Mouse (Mus musculus): Measurements from ENCODE around the gene Ubxn10. TPM values are rescaled to one million over a fixed set of nuclear protein-coding genes. Genes with fewer than 3 reads are reported as not detected.

Gene Ubxn10
- total and polyA plus RNA-seq, 2 experiments from 2014 or later: 3.5 to 9.6 TPM

DNA sequence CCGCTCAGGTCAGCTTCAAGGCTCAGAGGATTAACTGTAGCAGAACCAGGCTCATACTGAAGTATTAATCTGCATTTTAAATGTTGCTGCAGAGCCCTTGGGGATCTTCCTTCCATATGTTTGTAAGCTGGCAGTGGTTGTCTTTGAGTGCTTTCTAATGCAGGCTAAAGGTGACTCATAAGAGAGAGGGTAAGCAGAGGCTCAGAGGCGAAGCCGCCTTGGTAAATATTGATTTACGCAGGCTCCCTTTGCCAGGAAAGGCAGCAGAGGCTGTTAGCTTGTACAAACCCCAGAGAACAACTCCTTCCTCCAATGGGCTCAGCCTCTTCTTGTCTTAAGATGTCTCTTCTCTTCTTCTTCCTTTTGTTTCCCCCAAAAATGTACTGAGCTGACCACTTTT, 64.8 kb downstream of the Ubxn10 start:
- no peak for TF ChIP-seq CTCF (IDR thresholded peaks at IDR 0.05)
- Histone ChIP-seq H3K9ac (replicated peaks; ENCODE audit: low read length, poor library complexity, severe bottlenecking) (no peak overlapping the region), H3K9me3 (ENCODE audit: low read length) (no peaks in the 10 kb centered on the region), H3K27ac (ENCODE audit: low read depth, low read length) (no peak overlapping the region), H3K27me3 (ENCODE audit: insufficient read depth, low read length) (no peaks in the 10 kb centered on the region), H3K4me2 (ENCODE audit: low read depth, low read length, poor library complexity, severe bottlenecking) (no peak overlapping the region), H3K4me3 (ENCODE audit: low read depth, low read length) (no peak overlapping the region), H3K4me1 (ENCODE audit: insufficient read depth, low read length) (0 out of 2 replicates have a peak, but pooled peaks cover 2% of the 10 kb centered on the region), H3K36me3 (ENCODE audit: insufficient read depth, low read length) (no peaks in the 10 kb centered on the region)
- no peak for ATAC-seq (ENCODE audit: low FRiP score)
- 36% methylated on average over 4 of the region's 4 CpGs for WGBS
- DNase-seq (ENCODE audit: low spot score): no peak

DNA sequence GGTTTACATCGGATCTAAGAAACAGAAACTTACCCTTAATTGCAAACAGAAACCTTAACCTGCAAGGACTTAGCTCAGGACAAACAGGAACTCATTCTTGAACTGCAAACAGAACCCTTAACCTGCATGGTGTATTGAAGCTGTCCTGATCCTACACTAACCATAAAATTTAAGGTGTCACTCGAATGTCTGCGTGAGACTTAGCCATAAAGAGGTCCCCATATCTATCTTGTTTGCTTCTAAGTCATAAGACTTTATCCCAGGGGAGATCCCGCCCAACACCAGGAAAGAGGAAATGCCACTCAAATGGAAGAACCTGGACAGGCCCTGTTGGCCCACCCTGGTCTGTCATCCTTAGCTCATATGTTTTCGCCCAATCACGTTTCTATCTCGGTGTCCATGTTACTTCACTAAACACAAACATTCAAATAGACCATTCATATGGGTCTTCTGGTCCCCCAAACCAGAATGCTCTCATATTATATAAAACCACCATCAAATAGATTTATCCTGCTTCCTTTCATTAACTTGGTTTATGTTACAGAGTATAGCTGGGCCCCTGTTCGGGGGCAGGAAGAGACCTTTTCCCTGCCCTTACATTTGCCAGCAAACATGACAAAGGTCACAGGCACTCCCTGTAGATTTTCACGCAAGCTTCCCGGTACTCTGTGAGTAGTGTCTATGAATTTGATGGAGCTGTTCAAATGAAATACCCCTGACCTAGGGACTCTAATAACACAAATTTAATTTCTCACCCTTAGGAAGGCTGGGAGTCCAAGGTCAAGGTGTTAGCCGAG, 66.7 kb downstream of the Ubxn10 start:
- no peaks in the 10 kb centered on the region for H3K4me1 ChIP-seq (ENCODE audit: insufficient read depth, low read length)
- no peak overlapping the region for H3K4me2 ChIP-seq (ENCODE audit: low read depth, low read length, poor library complexity, severe bottlenecking)
- no peak overlapping the region for H3K9ac ChIP-seq (replicated peaks; ENCODE audit: low read length, poor library complexity, severe bottlenecking)
- TF ChIP-seq CTCF (IDR thresholded peaks at IDR 0.05): no peak
- no peaks in the 10 kb centered on the region for H3K36me3 ChIP-seq (ENCODE audit: insufficient read depth, low read length)
- no peaks in the 10 kb centered on the region for H3K9me3 ChIP-seq (ENCODE audit: low read length)
- ATAC-seq (ENCODE audit: low FRiP score) (no peak), DNase-seq (ENCODE audit: low spot score) (no peak)
- H3K27me3 ChIP-seq (ENCODE audit: insufficient read depth, low read length): no peaks in the 10 kb centered on the region
- whole genome bisulfite sequencing: 85% methylated on average over 11 of the region's 11 CpGs
- H3K27ac ChIP-seq (ENCODE audit: low read depth, low read length): no peak overlapping the region
- no peak overlapping the region for H3K4me3 ChIP-seq (ENCODE audit: low read depth, low read length)

DNA sequence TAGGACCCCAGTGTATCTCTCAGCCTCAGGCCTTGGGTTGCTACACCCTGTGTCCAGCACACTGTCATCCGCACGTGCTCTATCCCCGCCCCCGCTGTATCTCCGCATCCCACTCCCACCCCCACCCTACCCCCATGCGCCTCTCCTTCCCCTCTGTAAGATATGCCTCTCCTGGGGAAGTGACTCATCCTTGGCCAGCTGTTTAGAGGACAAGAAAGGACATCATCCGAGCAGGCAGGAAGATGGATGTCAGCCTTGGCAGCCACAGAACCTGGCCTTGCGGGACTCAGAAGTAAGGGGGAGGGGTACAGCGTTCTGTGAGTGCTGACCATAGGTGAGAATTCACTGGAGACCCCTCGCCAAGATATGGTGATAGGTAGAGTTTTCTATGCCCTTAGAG, 70.4 kb downstream of the Ubxn10 start:
- no peak for ATAC-seq (ENCODE audit: low FRiP score)
- no peak overlapping the region for H3K9ac ChIP-seq (replicated peaks; ENCODE audit: low read length, poor library complexity, severe bottlenecking)

DNA sequence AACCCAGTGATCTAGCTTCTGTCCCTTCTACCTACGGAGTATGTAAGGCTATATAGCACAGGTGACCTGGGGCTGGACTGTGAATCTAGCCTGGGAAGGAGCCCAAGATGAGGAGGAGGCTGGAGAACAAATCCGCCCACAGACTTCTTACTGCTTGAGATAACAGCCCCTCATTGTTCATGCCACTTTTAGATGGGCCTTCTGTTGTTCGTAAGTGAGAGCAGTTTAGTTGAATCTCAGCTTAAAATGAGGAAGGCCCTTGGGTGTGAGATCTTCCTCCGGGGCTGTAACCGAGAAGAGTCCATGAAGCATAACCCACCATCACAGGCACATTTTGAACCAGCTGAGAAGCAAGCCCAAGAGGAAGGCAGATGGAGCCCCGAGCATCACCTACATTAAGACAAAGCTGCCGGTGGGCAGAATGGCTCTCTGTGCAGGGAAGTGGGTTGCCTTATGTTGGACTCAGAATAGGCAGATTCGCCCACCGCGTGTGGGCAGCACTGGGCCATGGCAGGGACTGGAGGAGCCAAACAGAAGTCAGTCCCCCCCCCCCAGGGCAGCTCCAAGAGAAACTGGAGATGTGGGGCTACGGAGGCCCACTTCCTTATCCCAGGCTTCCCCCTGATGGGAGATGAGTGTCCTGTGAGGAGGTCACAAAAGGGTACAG, 76.9 kb downstream of the Ubxn10 start:
- TF ChIP-seq CTCF (IDR thresholded peaks at IDR 0.05): no peak
- Histone ChIP-seq H3K9me3 (ENCODE audit: low read length) (no peaks in the 10 kb centered on the region), H3K27ac (ENCODE audit: low read depth, low read length) (no peak overlapping the region), H3K4me2 (ENCODE audit: low read depth, low read length, poor library complexity, severe bottlenecking) (no peak overlapping the region), H3K27me3 (ENCODE audit: insufficient read depth, low read length) (no peaks in the 10 kb centered on the region), H3K9ac (replicated peaks; ENCODE audit: low read length, poor library complexity, severe bottlenecking) (no peak overlapping the region), H3K36me3 (ENCODE audit: insufficient read depth, low read length) (no peaks in the 10 kb centered on the region), H3K4me1 (ENCODE audit: insufficient read depth, low read length) (no peaks in the 10 kb centered on the region), H3K4me3 (ENCODE audit: low read depth, low read length) (no peak overlapping the region)
- WGBS: 84% methylated on average over 11 of the region's 11 CpGs
- ATAC-seq (ENCODE audit: low FRiP score) (no peak), DNase-seq (ENCODE audit: low spot score) (no peak)

More for the DNA sequence above, 70.4 kb downstream of the Ubxn10 start:
- TF ChIP-seq CTCF (IDR thresholded peaks at IDR 0.05): no peak
- H3K4me1 ChIP-seq (ENCODE audit: insufficient read depth, low read length): no peaks in the 10 kb centered on the region
- DNase-seq (ENCODE audit: low spot score): no peak
- no peaks in the 10 kb centered on the region for H3K9me3 ChIP-seq (ENCODE audit: low read length)
- H3K4me3 ChIP-seq (ENCODE audit: low read depth, low read length): no peak overlapping the region
- no peaks in the 10 kb centered on the region for H3K36me3 ChIP-seq (ENCODE audit: insufficient read depth, low read length)
- H3K27ac ChIP-seq (ENCODE audit: low read depth, low read length): no peak overlapping the region
- H3K4me2 ChIP-seq (ENCODE audit: low read depth, low read length, poor library complexity, severe bottlenecking): no peak overlapping the region
- H3K27me3 ChIP-seq (ENCODE audit: insufficient read depth, low read length): no peaks in the 10 kb centered on the region
- WGBS: 80% methylated on average over 10 of the region's 10 CpGs

Other genes with a start within 250 kb of the Ubxn10 start
- gene Vwa5b1, start 101.3 kb downstream of the Ubxn10 start, total RNA-seq (2014; rRNA removed): 8.8 and 16.9 TPM in 2 replicates
- gene Vwa5b1, start 101.3 kb downstream of the Ubxn10 start, polyA plus RNA-seq (2015; fragmentation: Nextera tagmentation; extraction: Ambion mirVana): 2.1 and 3.1 TPM in 2 replicates
- gene Pla2g2c, start 12.4 kb downstream of the Ubxn10 start, total RNA-seq (2014; rRNA removed): 0.44 TPM in 1 of 2 replicates, not detected in the other
- 0.54 and 0.57 TPM in 2 replicates for gene Pla2g2c, start 12.4 kb downstream of the Ubxn10 start, polyA plus RNA-seq (2015; fragmentation: Nextera tagmentation; extraction: Ambion mirVana)
- gene Pla2g2f, start 20.5 kb upstream of the Ubxn10 start, total RNA-seq (2014; rRNA removed): 0.33 and 1.9 TPM in 2 replicates
- 0.06 TPM in 1 of 2 replicates, not detected in the other for gene Pla2g2f, start 20.5 kb upstream of the Ubxn10 start, polyA plus RNA-seq (2015; fragmentation: Nextera tagmentation; extraction: Ambion mirVana)
- gene Pla2g2d, start 38.6 kb upstream of the Ubxn10 start, total RNA-seq (2014; rRNA removed): 0.47 TPM in 1 of 2 replicates, not detected in the other
- 0.38 and 0.52 TPM in 2 replicates for gene Pla2g2d, start 38.6 kb upstream of the Ubxn10 start, polyA plus RNA-seq (2015; fragmentation: Nextera tagmentation; extraction: Ambion mirVana)
- 0.76 and 2.5 TPM in 2 replicates for gene Pla2g5, start 126.3 kb upstream of the Ubxn10 start, total RNA-seq (2014; rRNA removed)
- 0.64 and 0.81 TPM in 2 replicates for gene Pla2g5, start 126.3 kb upstream of the Ubxn10 start, polyA plus RNA-seq (2015; fragmentation: Nextera tagmentation; extraction: Ambion mirVana)
- gene Gm13030, start 136.8 kb upstream of the Ubxn10 start, total RNA-seq (2014; rRNA removed): not detected in 2 replicates
- gene Gm13030, start 136.8 kb upstream of the Ubxn10 start, polyA plus RNA-seq (2015; fragmentation: Nextera tagmentation; extraction: Ambion mirVana): not detected in 2 replicates
- gene Pla2g2e, start 140.8 kb upstream of the Ubxn10 start, total RNA-seq (2014; rRNA removed): not detected in 2 replicates
- gene Pla2g2e, start 140.8 kb upstream of the Ubxn10 start, polyA plus RNA-seq (2015; fragmentation: Nextera tagmentation; extraction: Ambion mirVana): not detected in 2 replicates
- gene Otud3, start 176.8 kb upstream of the Ubxn10 start, total RNA-seq (2014; rRNA removed): 8.5 and 9.0 TPM in 2 replicates
- gene Otud3, start 176.8 kb upstream of the Ubxn10 start, polyA plus RNA-seq (2015; fragmentation: Nextera tagmentation; extraction: Ambion mirVana): 3.1 and 3.8 TPM in 2 replicates
- not detected in 2 replicates for gene Rnf186, start 229.9 kb upstream of the Ubxn10 start, total RNA-seq (2014; rRNA removed)
- gene Rnf186, start 229.9 kb upstream of the Ubxn10 start, polyA plus RNA-seq (2015; fragmentation: Nextera tagmentation; extraction: Ambion mirVana): not detected in 2 replicates
- 1.9 and 2.9 TPM in 2 replicates for gene Tmco4, start 235.7 kb upstream of the Ubxn10 start, total RNA-seq (2014; rRNA removed)
- gene Tmco4, start 235.7 kb upstream of the Ubxn10 start, polyA plus RNA-seq (2015; fragmentation: Nextera tagmentation; extraction: Ambion mirVana): 1.1 and 1.3 TPM in 2 replicates

Measured in midbrain, postnatal 0 days (tissue).